Mouse (Mus musculus): ENCODE data around the gene Sh3bp5.

DNA sequence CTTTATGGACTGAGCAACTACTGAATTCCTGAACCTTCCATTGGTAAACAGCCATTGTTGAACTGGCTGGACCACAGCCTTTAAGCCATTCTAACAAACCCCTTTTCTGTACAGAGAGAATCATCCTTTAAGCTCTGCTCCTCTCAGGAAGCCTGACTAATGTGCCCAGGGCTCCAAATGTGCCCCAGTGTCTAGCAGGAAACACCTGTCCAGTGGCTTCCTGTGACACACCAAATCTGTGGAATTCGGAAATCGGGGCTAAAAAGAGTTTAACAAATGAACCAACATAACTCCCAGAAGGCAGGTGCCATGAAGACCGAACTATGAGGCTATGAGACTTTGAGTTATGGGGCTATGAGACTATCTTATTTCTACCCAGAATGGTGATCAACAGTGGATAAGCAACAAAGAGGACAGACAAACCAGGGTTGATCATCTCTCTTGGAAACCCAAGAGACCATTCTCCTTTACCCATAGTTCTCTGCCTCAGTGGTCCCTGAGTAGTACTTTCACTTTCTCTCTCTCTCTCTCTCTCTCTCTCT, 4.0 kb downstream of the Sh3bp5 start:
- TF ChIP-seq GATA1 (IDR thresholded peaks at IDR 0.05; ENCODE audit: borderline replicate concordance, low read length) (no peak), FLI1 (IDR thresholded peaks at IDR 0.05; ENCODE audit: low read length) (no peak)
